Mouse (Mus musculus) layer of hippocampus, postnatal 10 days (tissue): Measurements from ENCODE around the gene Ppp1r36. TPM values are rescaled to one million over a fixed set of nuclear protein-coding genes. Genes with fewer than 3 reads are reported as not detected.

ENCODE experiments used
- DNase-seq, 2 experiments: peaks; one replicate each; pipeline ENCODE4 v3.0.0; 2021; ENCODE audit warnings: low spot score in 2 of 2
- total RNA-seq, 2 experiments: library from RNA; stranded (reverse); gene quantifications; 2 replicates each; pipeline ENCODE4 v1.2.3; 2021

Gene Ppp1r36
- total RNA-seq, 2 experiments from 2014 or later = 1.5 to 2.5 TPM

- DNase-seq = no peak
Measured at GRCm38 (mm10) chr12:76486943-76487342, 69.6 kb downstream of the Ppp1r36 start.

Other genes starting within 250 kb of the Ppp1r36 start
- gene Esr2, start 240.3 kb upstream of the Ppp1r36 start, total RNA-seq = under 1 TPM; 0.18 TPM
- gene Tex21, start 170.8 kb upstream of the Ppp1r36 start, total RNA-seq = not detected
- 10 to 100 TPM; 40.6 to 44.0 TPM for gene Mthfd1, start 162.2 kb upstream of the Ppp1r36 start, total RNA-seq
- gene Akap5, start 92.6 kb upstream of the Ppp1r36 start, total RNA-seq = 10 to 100 TPM; 48.9 to 52.7 TPM
- 10 to 100 TPM; 16.9 to 20.9 TPM for gene Zbtb25, start 47.9 kb upstream of the Ppp1r36 start, total RNA-seq
- 1 to 10 TPM; 5.6 to 6.1 TPM for gene Zbtb1, start 47.3 kb upstream of the Ppp1r36 start, total RNA-seq
- 10 to 100 TPM; 62.3 to 75.3 TPM for gene Hspa2, start 13.4 kb upstream of the Ppp1r36 start, total RNA-seq
- 1 to 10 TPM; 6.1 to 6.2 TPM for gene Plekhg3, start 113.4 kb downstream of the Ppp1r36 start, total RNA-seq